Mouse (Mus musculus): ENCODE measurements around the gene Nr4a3.
A peak's percentile ranks its signal among the peaks of the same experiment; 100 is the strongest.

Gene Nr4a3

GRCm38 (mm10) chr4:48110331-48110730, 65.4 kb downstream of the Nr4a3 start:
- DNase-seq (ENCODE audit: low read depth) = no peak

DNA sequence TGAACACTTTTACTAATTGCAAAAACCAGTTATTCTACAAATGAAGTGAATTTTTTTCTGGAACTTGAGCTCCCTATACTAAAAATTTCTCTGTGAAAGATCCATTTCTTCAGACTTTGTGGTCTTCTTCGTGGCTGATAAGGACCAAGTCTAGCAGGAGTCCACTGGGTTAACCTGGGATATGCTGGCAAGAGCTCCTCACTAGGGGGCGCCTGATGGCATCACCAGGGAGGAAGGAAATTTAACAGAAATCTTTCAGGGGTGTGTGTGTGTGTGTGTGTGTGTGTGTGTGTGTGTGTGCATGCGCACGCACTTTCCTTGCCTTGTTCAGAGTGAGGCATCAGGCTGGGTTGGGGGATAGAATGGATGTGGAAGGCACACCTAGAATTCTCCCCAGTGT, 71.2 kb downstream of the Nr4a3 start:
- peak; percentile 19 for DNase-seq (ENCODE audit: low read depth)

- no peak for DNase-seq (ENCODE audit: low read depth)
These were observed 79.4 kb downstream of the Nr4a3 start for GRCm38 (mm10) chr4:48124416-48124772.

DNA sequence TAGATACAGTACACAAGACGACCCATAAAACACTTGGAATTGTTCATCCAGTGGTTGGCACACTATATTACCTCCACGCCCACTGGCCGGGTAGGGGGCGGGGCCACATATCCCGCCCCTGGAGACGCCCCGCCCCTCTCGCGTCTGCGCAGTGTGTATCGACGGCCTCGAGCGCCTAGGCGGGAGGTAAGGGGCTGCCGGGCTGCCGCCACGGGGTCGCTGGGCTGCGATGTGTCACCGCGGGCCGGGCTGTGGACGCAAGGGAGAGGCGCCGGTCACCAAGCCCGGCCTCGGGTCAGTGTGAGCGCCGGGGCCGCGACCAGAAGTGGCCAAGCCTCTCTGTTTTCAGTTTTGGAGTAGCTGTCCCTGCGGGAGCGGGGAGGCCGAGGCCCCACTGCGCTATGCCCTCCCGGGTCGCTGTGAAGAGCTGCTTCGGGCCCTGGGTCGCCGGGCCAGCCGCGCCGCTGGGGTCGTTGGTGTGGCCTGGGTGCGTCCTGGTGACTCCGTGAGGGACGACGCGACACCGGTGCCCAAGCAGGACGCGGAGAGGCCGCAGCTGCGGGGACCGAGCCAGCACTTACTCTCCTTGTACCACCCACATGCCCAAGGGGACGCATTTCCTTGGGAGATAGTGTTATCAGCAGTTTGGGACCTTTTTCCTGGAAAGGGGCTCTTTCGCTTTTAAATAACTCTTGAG, 80.0 kb downstream of the Nr4a3 start, which contains the start of gene Stx17:
Gene Stx17 (plus strand): TSS at position 143 of the 697 bp plus-strand sequence.
- peak; percentile 82 for DNase-seq (ENCODE audit: low read depth)

DNA sequence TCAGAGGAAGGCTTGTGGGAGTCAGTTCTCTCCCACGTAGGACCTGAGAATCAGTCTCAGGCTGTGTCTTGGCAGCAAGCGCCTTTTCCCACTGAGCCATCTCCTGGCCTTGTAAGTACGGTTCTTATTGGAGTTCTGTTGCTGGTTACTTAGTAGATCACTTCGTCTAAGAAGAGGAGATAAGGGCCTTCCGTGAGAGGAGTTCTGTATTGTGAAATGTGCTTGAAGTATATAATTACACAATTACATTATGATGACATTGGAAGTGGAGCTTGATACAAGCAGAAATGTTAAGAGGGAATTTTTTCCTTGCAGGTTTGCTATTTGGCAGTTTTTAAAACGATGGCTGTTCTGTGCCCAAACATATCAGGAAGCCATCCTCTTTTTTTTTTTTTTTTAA, 85.4 kb downstream of the Nr4a3 start:
- DNase-seq (ENCODE audit: low read depth) = no peak

DNA sequence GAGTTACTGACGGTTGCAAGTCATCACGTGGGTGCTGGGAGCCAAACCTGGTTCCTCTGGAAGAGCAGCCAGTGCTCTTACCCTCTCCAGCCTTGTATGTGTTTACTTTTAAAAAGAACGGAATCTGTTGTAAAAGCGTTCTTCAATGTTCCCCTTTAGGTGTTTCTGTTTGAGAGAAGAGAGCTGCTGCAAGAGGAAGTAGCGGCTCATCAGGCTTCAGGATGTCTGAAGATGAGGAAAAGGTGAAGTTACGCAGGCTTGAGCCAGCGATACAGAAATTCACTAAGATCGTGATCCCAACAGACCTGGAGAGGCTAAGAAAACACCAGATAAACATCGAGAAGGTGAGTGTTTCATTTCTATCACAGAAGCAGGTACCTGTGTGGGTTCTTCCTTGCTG, 86.7 kb downstream of the Nr4a3 start:
- no peak for DNase-seq (ENCODE audit: low read depth)

DNA sequence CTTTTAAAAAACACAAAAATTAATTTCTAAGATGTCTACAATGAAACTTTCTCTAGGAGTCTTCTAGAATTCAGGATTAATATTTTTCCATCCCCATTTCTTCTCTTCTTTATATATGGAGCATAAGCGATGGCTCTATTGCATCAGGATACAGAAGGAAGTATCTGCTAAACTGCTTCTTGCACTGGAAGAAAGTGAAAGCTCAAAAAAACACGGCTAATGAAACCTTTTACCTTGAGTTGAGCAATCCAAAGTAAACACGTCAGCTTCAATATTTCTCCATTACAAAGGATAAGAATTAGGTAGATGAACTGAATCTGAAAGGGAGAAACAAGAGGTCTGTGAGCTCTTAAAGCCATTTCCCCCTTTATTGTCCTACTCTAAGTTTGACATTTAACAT, 87.8 kb downstream of the Nr4a3 start:
- no peak for DNase-seq (ENCODE audit: low read depth)
